Mouse (Mus musculus): ENCODE measurements around the gene Map3k9.

Gene Map3k9

GRCm38 (mm10) chr12:81787262-81787661, 6.3 kb upstream of the Map3k9 start:
- DNase-seq (ENCODE audit: low spot score) = no peak

GRCm38 (mm10) chr12:81783301-81783700, 2.3 kb upstream of the Map3k9 start:
- DNase-seq (ENCODE audit: low spot score) = no peak

- no peak for DNase-seq (ENCODE audit: low spot score)
Observed at GRCm38 (mm10) chr12:81782606-81783005, 1.6 kb upstream of the Map3k9 start.

GRCm38 (mm10) chr12:81780271-81781093, 493 bp downstream of the Map3k9 start:
- no peak for DNase-seq (ENCODE audit: low spot score)

- DNase-seq (ENCODE audit: low spot score) = peak; percentile 31
Observed at GRCm38 (mm10) chr12:81779831-81780230, 1.1 kb downstream of the Map3k9 start.

GRCm38 (mm10) chr12:81776191-81776590, 4.8 kb downstream of the Map3k9 start:
- DNase-seq (ENCODE audit: low spot score) = peak; percentile 68

- DNase-seq (ENCODE audit: low spot score) = no peak
Observed at GRCm38 (mm10) chr12:81775641-81776040, 5.3 kb downstream of the Map3k9 start.

GRCm38 (mm10) chr12:81774186-81774585, 6.8 kb downstream of the Map3k9 start:
- DNase-seq (ENCODE audit: low spot score) = no peak

GRCm38 (mm10) chr12:81769458-81769857, 11.5 kb downstream of the Map3k9 start:
- no peak for DNase-seq (ENCODE audit: low spot score)

GRCm38 (mm10) chr12:81765386-81765785, 15.6 kb downstream of the Map3k9 start:
- DNase-seq (ENCODE audit: low spot score) = no peak

- DNase-seq (ENCODE audit: low spot score) = no peak
Observed at GRCm38 (mm10) chr12:81764370-81764769, 16.6 kb downstream of the Map3k9 start.

GRCm38 (mm10) chr12:81754651-81755050, 26.3 kb downstream of the Map3k9 start:
- no peak for DNase-seq (ENCODE audit: low spot score)

- DNase-seq (ENCODE audit: low spot score) = no peak
Observed at GRCm38 (mm10) chr12:81751116-81751515, 29.9 kb downstream of the Map3k9 start.

- DNase-seq (ENCODE audit: low spot score) = no peak
Observed at GRCm38 (mm10) chr12:81748918-81749317, 32.1 kb downstream of the Map3k9 start.

GRCm38 (mm10) chr12:81748021-81748576, 32.9 kb downstream of the Map3k9 start:
- DNase-seq (ENCODE audit: low spot score) = peak; percentile 13

- DNase-seq (ENCODE audit: low spot score) = no peak
Observed at GRCm38 (mm10) chr12:81746400-81747024, 34.5 kb downstream of the Map3k9 start.

- DNase-seq (ENCODE audit: low spot score) = no peak
Observed at GRCm38 (mm10) chr12:81735246-81736070, 45.5 kb downstream of the Map3k9 start.

- no peak for DNase-seq (ENCODE audit: low spot score)
Observed at GRCm38 (mm10) chr12:81726246-81726822, 54.6 kb downstream of the Map3k9 start.

- no peak for DNase-seq (ENCODE audit: low spot score)
Observed at GRCm38 (mm10) chr12:81724776-81725175, 56.2 kb downstream of the Map3k9 start.

GRCm38 (mm10) chr12:81723375-81723774, 57.6 kb downstream of the Map3k9 start:
- DNase-seq (ENCODE audit: low spot score) = no peak

GRCm38 (mm10) chr12:81719715-81720114, 61.3 kb downstream of the Map3k9 start:
- no peak for DNase-seq (ENCODE audit: low spot score)

- no peak for DNase-seq (ENCODE audit: low spot score)
Observed at GRCm38 (mm10) chr12:81719161-81719560, 61.8 kb downstream of the Map3k9 start.
